Mouse (Mus musculus): Measurements from ENCODE around the gene Tuba3b. TPM values are rescaled to one million over a fixed set of nuclear protein-coding genes. Genes with fewer than 3 reads are reported as not detected.

Tuba3b gene
- polyA plus RNA-seq, 1 experiment from 2014 or later: not detected

- Histone ChIP-seq H3K4me1 (replicated peaks) (no peaks in the 10 kb centered on the region), H3K9me3 (no peaks in the 10 kb centered on the region), H3K27ac (replicated peaks) (no peak overlapping the region), H3K36me3 (no peaks in the 10 kb centered on the region), H3K4me3 (no peak overlapping the region), H3K4me2 (no peak overlapping the region), H3K9ac (no peak overlapping the region), H3K27me3 (no peaks in the 10 kb centered on the region)
- no peak for ATAC-seq (ENCODE audit: low read depth)
- 89% methylated on average over 5 of the region's 5 CpGs for WGBS
Observed at GRCm38 (mm10) chr6:145653626-145654025, 38.1 kb downstream of the Tuba3b start.

GRCm38 (mm10) chr6:145654062-145654836, 38.7 kb downstream of the Tuba3b start:
- H3K27me3 ChIP-seq: no peaks in the 10 kb centered on the region
- no peak overlapping the region for H3K4me3 ChIP-seq
- H3K36me3 ChIP-seq: no peaks in the 10 kb centered on the region
- H3K4me2 ChIP-seq: no peak overlapping the region
- H3K9ac ChIP-seq: no peak overlapping the region
- no peaks in the 10 kb centered on the region for H3K9me3 ChIP-seq
- H3K4me1 ChIP-seq (replicated peaks): no peaks in the 10 kb centered on the region
- H3K27ac ChIP-seq (replicated peaks): no peak overlapping the region
- no peak for ATAC-seq (ENCODE audit: low read depth)
- WGBS: 76% methylated on average over 8 of the region's 8 CpGs

- Histone ChIP-seq H3K9ac (no peak overlapping the region), H3K36me3 (no peaks in the 10 kb centered on the region), H3K27ac (replicated peaks) (no peak overlapping the region), H3K9me3 (no peaks in the 10 kb centered on the region), H3K27me3 (no peaks in the 10 kb centered on the region), H3K4me2 (no peak overlapping the region), H3K4me3 (no peak overlapping the region), H3K4me1 (replicated peaks) (no peaks in the 10 kb centered on the region)
- ATAC-seq (ENCODE audit: low read depth): no peak
- WGBS: 89% methylated on average over 1 of the region's 1 CpGs
Observed at GRCm38 (mm10) chr6:145655678-145656077, 40.1 kb downstream of the Tuba3b start.

- H3K27ac ChIP-seq (replicated peaks): no peak overlapping the region
- no peak overlapping the region for H3K4me3 ChIP-seq
- H3K36me3 ChIP-seq: no peaks in the 10 kb centered on the region
- no peak for ATAC-seq (ENCODE audit: low read depth)
- H3K4me2 ChIP-seq: no peak overlapping the region
- no peak overlapping the region for H3K9ac ChIP-seq
- no peaks in the 10 kb centered on the region for H3K27me3 ChIP-seq
- H3K9me3 ChIP-seq: no peaks in the 10 kb centered on the region
- no peaks in the 10 kb centered on the region for H3K4me1 ChIP-seq (replicated peaks)
- 74% methylated on average over 15 of the region's 15 CpGs for whole genome bisulfite sequencing
Observed at GRCm38 (mm10) chr6:145656740-145657591, 41.4 kb downstream of the Tuba3b start.

GRCm38 (mm10) chr6:145659116-145659515, 43.6 kb downstream of the Tuba3b start:
- no peak overlapping the region for H3K4me3 ChIP-seq
- H3K4me2 ChIP-seq: no peak overlapping the region
- H3K9ac ChIP-seq: no peak overlapping the region
- WGBS: 83% methylated on average over 6 of the region's 6 CpGs
- no peak for ATAC-seq (ENCODE audit: low read depth)
- no peak overlapping the region for H3K27ac ChIP-seq (replicated peaks)
- H3K36me3 ChIP-seq: no peaks in the 10 kb centered on the region
- H3K9me3 ChIP-seq: no peaks in the 10 kb centered on the region
- H3K4me1 ChIP-seq (replicated peaks): peaks cover 7% of the 10 kb centered on the region
- H3K27me3 ChIP-seq: no peaks in the 10 kb centered on the region

GRCm38 (mm10) chr6:145660943-145661342, 45.4 kb downstream of the Tuba3b start:
- H3K9ac ChIP-seq: no peak overlapping the region
- H3K4me1 ChIP-seq (replicated peaks): peaks cover 10% of the 10 kb centered on the region
- WGBS: 76% methylated on average over 11 of the region's 11 CpGs
- no peaks in the 10 kb centered on the region for H3K27me3 ChIP-seq
- H3K36me3 ChIP-seq: no peaks in the 10 kb centered on the region
- H3K27ac ChIP-seq (replicated peaks): no peak overlapping the region
- no peak for ATAC-seq (ENCODE audit: low read depth)
- H3K4me2 ChIP-seq: no peak overlapping the region
- H3K9me3 ChIP-seq: no peaks in the 10 kb centered on the region
- H3K4me3 ChIP-seq: no peak overlapping the region

- H3K4me2 ChIP-seq: no peak overlapping the region
- H3K27ac ChIP-seq (replicated peaks): 0 out of 2 replicates have a peak overlapping the region, but pooled peaks have one; percentile 42
- peaks cover 12% of the 10 kb centered on the region for H3K4me1 ChIP-seq (replicated peaks)
- H3K36me3 ChIP-seq: no peaks in the 10 kb centered on the region
- H3K9me3 ChIP-seq: no peaks in the 10 kb centered on the region
- WGBS: 45% methylated on average over 5 of the region's 5 CpGs
- peak; percentile 53; the same call in 1 of the 2 replicates for ATAC-seq (ENCODE audit: low read depth)
- H3K4me3 ChIP-seq: no peak overlapping the region
- H3K27me3 ChIP-seq: no peaks in the 10 kb centered on the region
- H3K9ac ChIP-seq: no peak overlapping the region
Observed at GRCm38 (mm10) chr6:145664208-145664607, 48.7 kb downstream of the Tuba3b start.

GRCm38 (mm10) chr6:145665751-145666150, 50.2 kb downstream of the Tuba3b start:
- Histone ChIP-seq H3K27me3 (no peaks in the 10 kb centered on the region), H3K4me3 (no peak overlapping the region), H3K9ac (no peak overlapping the region), H3K4me1 (replicated peaks) (peaks cover 22% of the 10 kb centered on the region), H3K9me3 (no peaks in the 10 kb centered on the region), H3K36me3 (no peaks in the 10 kb centered on the region), H3K27ac (replicated peaks) (no peak overlapping the region), H3K4me2 (no peak overlapping the region)
- no peak for ATAC-seq (ENCODE audit: low read depth)
- 92% methylated on average over 3 of the region's 3 CpGs for WGBS

- Histone ChIP-seq H3K27me3 (no peaks in the 10 kb centered on the region), H3K27ac (replicated peaks) (no peak overlapping the region), H3K4me1 (replicated peaks) (peaks cover 22% of the 10 kb centered on the region), H3K4me2 (no peak overlapping the region), H3K4me3 (no peak overlapping the region), H3K36me3 (no peaks in the 10 kb centered on the region), H3K9ac (no peak overlapping the region), H3K9me3 (no peaks in the 10 kb centered on the region)
- WGBS: 69% methylated on average over 3 of the region's 3 CpGs
- no peak for ATAC-seq (ENCODE audit: low read depth)
Observed at GRCm38 (mm10) chr6:145667654-145668053, 52.1 kb downstream of the Tuba3b start.

GRCm38 (mm10) chr6:145669596-145670071, 54.1 kb downstream of the Tuba3b start:
- H3K4me1 ChIP-seq (replicated peaks): peaks cover 11% of the 10 kb centered on the region; the same call in 1 of the 2 replicates
- 0 out of 2 replicates have a peak overlapping the region, but pooled peaks have one; percentile 1 for H3K27ac ChIP-seq (replicated peaks)
- H3K9me3 ChIP-seq: no peaks in the 10 kb centered on the region
- no peak overlapping the region for H3K9ac ChIP-seq
- no peak overlapping the region for H3K4me3 ChIP-seq
- H3K4me2 ChIP-seq: no peak overlapping the region
- WGBS: 41% methylated on average over 10 of the region's 10 CpGs
- ATAC-seq (ENCODE audit: low read depth): no peak
- no peaks in the 10 kb centered on the region for H3K27me3 ChIP-seq
- no peaks in the 10 kb centered on the region for H3K36me3 ChIP-seq

All from neural tube, embryonic 13.5 days (tissue).